Mouse (Mus musculus) ES-Bruce4 (cell line): ENCODE measurements at regions not wholly inside any gene's neighbourhood (a gene's known extent, or its start where the extent isn't known, plus 50 kb on each side); places are given as distances from the start of the nearest gene placed in this dataset.

ENCODE experiments used
- CTCF ChIP-seq: IDR thresholded peaks from one replicate; pipeline ENCODE4 v1.8.1; 2011; ENCODE audit warnings: low read depth, low read length
- POLR2A ChIP-seq: IDR thresholded peaks from one replicate; pipeline ENCODE4 v1.8.1; 2011; ENCODE audit warnings: low read length; ENCODE audit not compliant: insufficient read depth

GRCm38 (mm10) chr14:46610226-46610855 lies 150.0 kb upstream of the Cdkn3 start:
- TF ChIP-seq POLR2A = no peak
- TF ChIP-seq CTCF = no peak
